Mouse (Mus musculus): ENCODE results near the gene Otx1.

DNA sequence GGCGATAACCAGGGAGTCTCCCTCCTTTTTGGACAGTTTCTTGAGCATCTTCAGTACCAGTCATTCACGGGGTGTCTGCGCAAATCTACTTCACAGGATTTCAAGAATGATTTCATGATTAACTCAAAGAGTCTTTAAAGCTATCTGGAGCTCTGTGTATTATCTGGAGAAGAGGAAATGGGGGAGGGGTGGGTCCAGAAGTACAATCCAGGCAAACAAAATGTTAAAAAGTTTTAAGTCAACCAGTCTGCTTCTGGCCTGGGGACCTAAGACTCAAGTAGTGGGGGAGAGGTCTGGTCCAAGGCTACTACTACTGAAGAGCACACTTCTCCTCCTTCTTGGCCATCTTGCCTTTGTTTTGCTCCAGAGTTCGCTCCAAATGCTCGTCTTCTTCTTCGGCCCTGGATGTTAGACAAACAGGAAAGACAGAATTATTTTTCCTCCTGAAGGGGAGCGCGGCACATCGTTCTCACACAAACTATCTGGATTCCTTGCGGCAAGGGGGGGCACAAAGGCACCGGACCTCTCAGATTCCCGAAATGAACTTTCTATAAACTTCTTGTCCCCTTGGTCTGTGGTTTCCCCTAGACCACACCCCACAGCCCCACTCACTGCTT, 3.9 kb upstream of the Otx1 start:
- TF ChIP-seq GATA1 (IDR thresholded peaks at IDR 0.05; ENCODE audit: borderline replicate concordance, low read length) (no peak), FLI1 (IDR thresholded peaks at IDR 0.05; ENCODE audit: low read length) (no peak)
